Mouse (Mus musculus) thymus, adult 2 months (tissue): Measurements from ENCODE around the gene Ccdc106.

Experiments used
- CTCF ChIP-seq: fragments of 200-500 bp; IDR thresholded peaks from 2 replicates; pipeline ENCODE4 v1.5.1; 2012; ENCODE audit warnings: mild to moderate bottlenecking, control low read depth, low read length, moderate library complexity, borderline replicate concordance; ENCODE audit not compliant: control insufficient read depth, poor library complexity, insufficient read depth; ENCODE audit errors: extremely low read depth
- POLR2A ChIP-seq: fragments of 200-500 bp; IDR thresholded peaks from 2 replicates; pipeline ENCODE4 v1.6.1; 2012; ENCODE audit warnings: mild to moderate bottlenecking, low read length, control low read depth, moderate library complexity; ENCODE audit not compliant: control insufficient read depth, poor library complexity, insufficient read depth; ENCODE audit errors: extremely low read depth

- no peak for TF ChIP-seq CTCF
- no peak for TF ChIP-seq POLR2A
These were observed 27.0 kb downstream of the Ccdc106 start for GRCm38 (mm10) chr7:5047313-5047712.
